Mouse (Mus musculus): ENCODE measurements at regions not wholly inside any gene's neighbourhood (a gene's known extent, or its start where the extent isn't known, plus 50 kb on each side); places are given as distances from the start of the nearest gene placed in this dataset.

DNA sequence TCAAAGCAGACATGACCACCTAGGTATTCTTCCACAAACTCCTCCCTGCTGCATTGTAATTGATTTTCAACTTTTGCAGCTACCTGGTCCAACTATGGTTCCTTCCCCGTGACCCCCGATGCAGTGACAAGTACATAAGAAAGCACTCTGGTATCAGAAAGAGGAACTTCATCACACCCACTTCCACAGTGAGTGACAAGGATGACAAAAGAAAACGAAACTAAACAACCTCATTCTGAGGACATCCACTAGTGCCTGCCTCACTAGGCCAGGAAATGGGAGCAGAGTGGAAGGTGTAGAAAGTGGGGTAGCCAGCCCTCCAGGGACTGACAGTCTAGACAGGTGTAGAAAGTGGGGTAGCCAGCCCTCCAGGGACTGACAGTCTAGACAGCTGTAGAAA is 158.2 kb upstream of the Ogfrl1 start:
- Histone ChIP-seq H3K79me2 (ENCODE audit: control insufficient read depth, insufficient read depth, low read length, poor library complexity) (no peaks in the 10 kb centered on the region), H3K4me3 (ENCODE audit: control insufficient read depth in 1 of 2, insufficient read depth in 1 of 2, low read depth in 2 of 2, low read length in 2 of 2) (peak overlapping the region; percentile 44 to 45; a peak in 3 of 4 replicates), H3K27me3 (ENCODE audit: control insufficient read depth in 1 of 2, insufficient read depth in 2 of 2, low read length in 2 of 2) (no peaks in the 10 kb centered on the region), H3K4me1 (ENCODE audit: control insufficient read depth in 1 of 2, insufficient read depth in 2 of 2, low read length in 2 of 2) (no peaks in the 10 kb centered on the region), H3K36me3 (ENCODE audit: control insufficient read depth in 1 of 2, insufficient read depth in 2 of 2, low read length in 2 of 2) (no peaks in the 10 kb centered on the region), H3K9me3 (replicated peaks; ENCODE audit: insufficient read depth, low read length) (no peaks in the 10 kb centered on the region), H3K27ac (ENCODE audit: control insufficient read depth, low read depth, low read length) (no peak overlapping the region), H3K9ac (ENCODE audit: control insufficient read depth, low read depth, low read length, poor library complexity, severe bottlenecking) (no peak overlapping the region)
- no peak for TF ChIP-seq ZMIZ1 (IDR thresholded peaks at IDR 0.05; ENCODE audit: low read depth, low read length)
- no peak for TF ChIP-seq USF2 (IDR thresholded peaks at IDR 0.05; ENCODE audit: borderline replicate concordance in 1 of 2, insufficient read depth in 1 of 2, low read depth in 1 of 2, low read length in 2 of 2)
- no peak for TF ChIP-seq HCFC1 (IDR thresholded peaks at IDR 0.05; ENCODE audit: low read depth, low read length)
- no peak for TF ChIP-seq POLR2A (IDR thresholded peaks at IDR 0.05; ENCODE audit: control insufficient read depth in 1 of 2, insufficient read depth in 1 of 2, low read depth in 1 of 2, low read length in 2 of 2, poor library complexity in 1 of 2)
- no peak for TF ChIP-seq ETS1 (IDR thresholded peaks at IDR 0.05; ENCODE audit: low read depth, low read length)
- TF ChIP-seq MAX (IDR thresholded peaks at IDR 0.05; ENCODE audit: low read length): no peak
- no peak for TF ChIP-seq MYB (IDR thresholded peaks at IDR 0.05; ENCODE audit: low read depth, low read length)
- no peak for TF ChIP-seq ZNF384 (IDR thresholded peaks at IDR 0.05; ENCODE audit: low read depth, low read length)
- no peak for TF ChIP-seq BHLHE40 (IDR thresholded peaks at IDR 0.05; ENCODE audit: borderline replicate concordance, low read depth, low read length)
- no peak for TF ChIP-seq CTCF (IDR thresholded peaks at IDR 0.05 in 2 of 3, conservative IDR thresholded peaks at IDR 0.05 in 1 of 3; ENCODE audit: control insufficient read depth in 1 of 3, insufficient read depth in 1 of 3, low read depth in 2 of 3, low read length in 3 of 3, poor library complexity in 1 of 3, severe bottlenecking in 1 of 3)
- no peak for TF ChIP-seq JUND (IDR thresholded peaks at IDR 0.05; ENCODE audit: low read depth, low read length)
- DNase-seq (ENCODE audit: low read depth, low spot score): peak; percentile 21

GRCm38 (mm10) chr1:23568106-23568505 is 170.5 kb upstream of the Ogfrl1 start:
- Histone ChIP-seq H3K4me1 (ENCODE audit: control insufficient read depth in 1 of 2, insufficient read depth in 2 of 2, low read length in 2 of 2) (no peaks in the 10 kb centered on the region), H3K4me3 (ENCODE audit: control insufficient read depth in 1 of 2, insufficient read depth in 1 of 2, low read depth in 2 of 2, low read length in 2 of 2) (no peak overlapping the region), H3K79me2 (ENCODE audit: control insufficient read depth, insufficient read depth, low read length, poor library complexity) (no peaks in the 10 kb centered on the region), H3K27ac (ENCODE audit: control insufficient read depth, low read depth, low read length) (no peak overlapping the region), H3K36me3 (ENCODE audit: control insufficient read depth in 1 of 2, insufficient read depth in 2 of 2, low read length in 2 of 2) (no peaks in the 10 kb centered on the region), H3K27me3 (ENCODE audit: control insufficient read depth in 1 of 2, insufficient read depth in 2 of 2, low read length in 2 of 2) (no peaks in the 10 kb centered on the region; a peak in 1 of 4 replicates), H3K9ac (ENCODE audit: control insufficient read depth, low read depth, low read length, poor library complexity, severe bottlenecking) (no peak overlapping the region), H3K9me3 (replicated peaks; ENCODE audit: insufficient read depth, low read length) (no peaks in the 10 kb centered on the region)
- DNase-seq (ENCODE audit: low read depth, low spot score): no peak
- TF ChIP-seq SMC3 (IDR thresholded peaks at IDR 0.05; ENCODE audit: low read depth, low read length): no peak
- no peak for TF ChIP-seq E2F4 (IDR thresholded peaks at IDR 0.05; ENCODE audit: borderline replicate concordance, low read depth, low read length)
- no peak for TF ChIP-seq TBP (IDR thresholded peaks at IDR 0.05; ENCODE audit: low read depth, low read length)

DNA sequence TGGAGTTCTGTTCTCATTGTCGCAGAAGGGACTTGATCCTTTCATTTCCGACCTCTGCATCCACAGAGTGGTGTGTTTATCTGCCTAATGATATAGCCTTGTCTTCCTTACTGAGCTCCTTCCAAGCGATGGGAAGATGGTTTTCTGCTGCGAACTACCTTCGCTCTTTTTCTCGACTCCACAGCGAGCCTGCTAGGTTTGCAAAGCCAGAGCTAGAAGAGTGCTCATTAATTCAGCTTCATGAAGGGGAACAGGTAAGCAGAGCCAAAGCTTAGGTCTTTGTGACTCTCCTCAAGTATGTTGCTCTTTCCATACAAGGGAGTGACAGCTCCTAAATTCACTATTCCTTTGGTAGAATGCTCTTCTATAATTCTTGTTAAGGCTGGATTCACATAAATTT is 176.9 kb upstream of the Ogfrl1 start:
- no peaks in the 10 kb centered on the region for H3K36me3 ChIP-seq (ENCODE audit: control insufficient read depth in 1 of 2, insufficient read depth in 2 of 2, low read length in 2 of 2)
- TF ChIP-seq ELF1 (IDR thresholded peaks at IDR 0.05; ENCODE audit: low read depth, low read length) (no peak), NRF1 (IDR thresholded peaks at IDR 0.05; ENCODE audit: insufficient read depth, low read depth, low read length, poor library complexity, severe bottlenecking) (no peak), TCF12 (IDR thresholded peaks at IDR 0.05; ENCODE audit: low read depth, low read length) (no peak), ZMIZ1 (IDR thresholded peaks at IDR 0.05; ENCODE audit: low read depth, low read length) (no peak), JUND (IDR thresholded peaks at IDR 0.05; ENCODE audit: low read depth, low read length) (no peak), GATA1 (IDR thresholded peaks at IDR 0.05; ENCODE audit: low read depth, low read length) (no peak), MAX (IDR thresholded peaks at IDR 0.05; ENCODE audit: low read length) (no peak), MAZ (IDR thresholded peaks at IDR 0.05; ENCODE audit: low read depth, low read length) (no peak), TBP (IDR thresholded peaks at IDR 0.05; ENCODE audit: low read depth, low read length) (no peak), GABPA (IDR thresholded peaks at IDR 0.05; ENCODE audit: low read depth, low read length) (no peak), CHD1 (IDR thresholded peaks at IDR 0.05; ENCODE audit: low read depth, low read length) (no peak), E2F4 (IDR thresholded peaks at IDR 0.05; ENCODE audit: borderline replicate concordance, low read depth, low read length) (no peak)
- DNase-seq (ENCODE audit: low read depth, low spot score): no peak
- H3K4me1 ChIP-seq (ENCODE audit: control insufficient read depth in 1 of 2, insufficient read depth in 2 of 2, low read length in 2 of 2): no peaks in the 10 kb centered on the region
- H3K9me3 ChIP-seq (replicated peaks; ENCODE audit: insufficient read depth, low read length): no peaks in the 10 kb centered on the region
- H3K4me3 ChIP-seq (ENCODE audit: control insufficient read depth in 1 of 2, insufficient read depth in 1 of 2, low read depth in 2 of 2, low read length in 2 of 2): no peak overlapping the region
- no peak overlapping the region for H3K9ac ChIP-seq (ENCODE audit: control insufficient read depth, low read depth, low read length, poor library complexity, severe bottlenecking)
- H3K27ac ChIP-seq (ENCODE audit: control insufficient read depth, low read depth, low read length): no peak overlapping the region
- H3K79me2 ChIP-seq (ENCODE audit: control insufficient read depth, insufficient read depth, low read length, poor library complexity): no peaks in the 10 kb centered on the region
- no peaks in the 10 kb centered on the region for H3K27me3 ChIP-seq (ENCODE audit: control insufficient read depth in 1 of 2, insufficient read depth in 2 of 2, low read length in 2 of 2)

All from MEL (cell line).